Mouse (Mus musculus) cortical plate, adult 2 months (tissue): ENCODE measurements around the gene Elp4. TPM values are rescaled to one million over a fixed set of nuclear protein-coding genes. Genes with fewer than 3 reads are reported as not detected.

ENCODE experiments used
- H3K27ac ChIP-seq: fragments of 200-500 bp; 2 replicates; pipeline ENCODE4 v1.5.1; 2012; ENCODE audit warnings: low read length, control low read depth, inconsistent platforms; ENCODE audit not compliant: insufficient read depth
- H3K4me1 ChIP-seq: fragments of 200-500 bp; 2 replicates; pipeline ENCODE4 v1.6.1; 2011; ENCODE audit warnings: low read length; ENCODE audit not compliant: control insufficient read depth, insufficient read depth
- H3K4me3 ChIP-seq: fragments of 200-500 bp; 2 replicates; pipeline ENCODE4 v1.5.1; 2011; ENCODE audit warnings: mild to moderate bottlenecking, low read length, control low read depth; ENCODE audit not compliant: insufficient read depth
- CTCF ChIP-seq: fragments of 200-500 bp; IDR thresholded peaks from 2 replicates; pipeline ENCODE4 v1.5.1; 2011; ENCODE audit warnings: mild to moderate bottlenecking, control low read depth, low read length; ENCODE audit not compliant: insufficient read depth; ENCODE audit errors: extremely low read depth
- POLR2A ChIP-seq: fragments of 200-500 bp; IDR thresholded peaks from 2 replicates; pipeline ENCODE4 v1.6.1; 2011; ENCODE audit warnings: mild to moderate bottlenecking, low read length, control low read depth; ENCODE audit not compliant: insufficient read depth; ENCODE audit errors: extremely low read depth
- polyA plus RNA-seq: library from polyadenylated mRNA; depleted of rRNA; stranded (reverse); fragments of >200 nt; gene quantifications from 2 replicates; pipeline ENCODE4 v1.2.3, GENCODE M21; 2012

The Elp4 gene
- polyA plus RNA-seq, 1 experiment = 9.0 TPM

- H3K27ac ChIP-seq = no peak overlapping the region
- H3K4me1 ChIP-seq = no peaks in the 10 kb centered on the region
- TF ChIP-seq POLR2A (no peak), CTCF (no peak)
- H3K4me3 ChIP-seq = no peak overlapping the region
Measured at GRCm38 (mm10) chr2:105697741-105698140, 206.6 kb downstream of the Elp4 start.

GRCm38 (mm10) chr2:105691296-105691695 lies 213.1 kb downstream of the Elp4 start:
- Histone ChIP-seq H3K4me1 (no peaks in the 10 kb centered on the region; the same call in 1 of the 2 replicates), H3K4me3 (no peak overlapping the region), H3K27ac (no peak overlapping the region)
- no peak for TF ChIP-seq POLR2A
- TF ChIP-seq CTCF = no peak

GRCm38 (mm10) chr2:105689771-105690639 lies 214.4 kb downstream of the Elp4 start:
- no peak for TF ChIP-seq POLR2A
- no peak for TF ChIP-seq CTCF
- Histone ChIP-seq H3K4me3 (0 out of 2 replicates have a peak overlapping the region, but pooled peaks have one; percentile 23), H3K4me1 (no peaks in the 10 kb centered on the region; the same call in 1 of the 2 replicates), H3K27ac (no peak overlapping the region)

GRCm38 (mm10) chr2:105689304-105689770 lies 215.0 kb downstream of the Elp4 start:
- Histone ChIP-seq H3K4me1 (no peaks in the 10 kb centered on the region; the same call in 1 of the 2 replicates), H3K4me3 (0 out of 2 replicates have a peak overlapping the region, but pooled peaks have one; percentile 23), H3K27ac (no peak overlapping the region; the same call in 1 of the 2 replicates)
- no peak for TF ChIP-seq CTCF
- no peak for TF ChIP-seq POLR2A

DNA sequence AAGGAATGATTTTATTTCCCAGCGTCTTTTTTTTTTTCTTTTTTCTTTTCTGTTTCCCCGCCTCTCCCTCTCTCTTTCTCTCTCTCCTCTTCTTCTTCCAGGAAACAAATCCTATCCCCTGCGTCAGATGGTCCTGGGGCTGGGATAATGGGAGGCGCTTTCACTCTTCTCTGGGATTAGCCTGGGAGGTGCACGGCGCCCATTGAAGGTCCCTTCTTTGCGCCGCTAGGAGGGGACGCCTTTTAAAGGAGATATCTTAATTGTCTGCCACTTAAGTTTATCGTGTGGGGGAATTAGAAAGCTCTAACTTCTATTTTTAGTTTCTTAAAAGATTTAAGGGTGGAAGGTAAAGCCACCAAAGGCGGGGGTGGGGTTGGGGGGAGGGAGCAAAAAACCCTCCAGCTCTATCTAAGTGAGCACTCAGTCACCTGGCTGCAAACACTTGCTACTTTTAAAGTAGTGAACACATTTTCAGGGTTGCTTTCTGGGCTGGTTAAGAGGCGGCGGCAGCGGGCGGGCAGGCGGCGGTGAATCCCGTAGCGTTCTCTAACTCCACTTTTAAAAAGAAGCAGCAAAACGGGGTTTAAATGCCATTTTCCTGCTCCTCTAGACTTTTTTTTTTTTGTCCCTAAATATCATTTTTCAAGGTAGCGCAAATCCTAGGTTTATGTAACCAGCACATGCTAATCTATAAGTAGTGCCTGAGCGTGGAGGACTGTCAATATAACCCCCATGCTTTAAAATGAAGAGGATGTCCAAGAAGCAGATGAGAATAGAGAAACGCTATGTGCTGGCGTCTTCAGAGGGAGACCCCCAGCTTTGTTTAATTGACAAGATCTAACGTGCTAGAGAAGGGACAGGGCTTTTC lies 215.7 kb downstream of the Elp4 start:
- Histone ChIP-seq H3K4me3 (peak overlapping the region; percentile 23; the same call in 1 of the 2 replicates), H3K4me1 (no peaks in the 10 kb centered on the region; the same call in 1 of the 2 replicates), H3K27ac (no peak overlapping the region)
- TF ChIP-seq CTCF (no peak), POLR2A (no peak)

DNA sequence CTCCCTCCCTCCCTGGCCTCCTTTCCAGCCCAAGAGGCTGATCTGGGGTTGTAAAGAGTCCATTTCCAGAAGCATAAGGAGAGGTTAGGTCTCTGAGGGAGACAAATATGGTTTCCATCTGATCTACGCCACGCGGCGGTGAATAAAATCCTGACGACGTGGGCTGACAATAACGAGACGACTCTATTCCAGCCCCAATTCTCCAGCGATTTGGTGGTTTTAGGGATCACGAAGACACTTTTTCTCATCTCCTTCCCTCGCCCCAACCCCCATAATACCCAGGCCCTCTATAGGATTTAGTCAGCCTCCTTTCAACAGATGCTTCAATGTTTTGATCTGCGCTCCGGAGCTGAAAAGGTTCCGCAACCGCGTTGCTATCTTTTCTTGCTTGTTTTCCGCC lies 216.4 kb downstream of the Elp4 start:
- TF ChIP-seq POLR2A (no peak), CTCF (no peak)
- peak overlapping the region; percentile 23; the same call in 1 of the 2 replicates for H3K4me3 ChIP-seq
- H3K27ac ChIP-seq = no peak overlapping the region
- no peaks in the 10 kb centered on the region; the same call in 1 of the 2 replicates for H3K4me1 ChIP-seq

DNA sequence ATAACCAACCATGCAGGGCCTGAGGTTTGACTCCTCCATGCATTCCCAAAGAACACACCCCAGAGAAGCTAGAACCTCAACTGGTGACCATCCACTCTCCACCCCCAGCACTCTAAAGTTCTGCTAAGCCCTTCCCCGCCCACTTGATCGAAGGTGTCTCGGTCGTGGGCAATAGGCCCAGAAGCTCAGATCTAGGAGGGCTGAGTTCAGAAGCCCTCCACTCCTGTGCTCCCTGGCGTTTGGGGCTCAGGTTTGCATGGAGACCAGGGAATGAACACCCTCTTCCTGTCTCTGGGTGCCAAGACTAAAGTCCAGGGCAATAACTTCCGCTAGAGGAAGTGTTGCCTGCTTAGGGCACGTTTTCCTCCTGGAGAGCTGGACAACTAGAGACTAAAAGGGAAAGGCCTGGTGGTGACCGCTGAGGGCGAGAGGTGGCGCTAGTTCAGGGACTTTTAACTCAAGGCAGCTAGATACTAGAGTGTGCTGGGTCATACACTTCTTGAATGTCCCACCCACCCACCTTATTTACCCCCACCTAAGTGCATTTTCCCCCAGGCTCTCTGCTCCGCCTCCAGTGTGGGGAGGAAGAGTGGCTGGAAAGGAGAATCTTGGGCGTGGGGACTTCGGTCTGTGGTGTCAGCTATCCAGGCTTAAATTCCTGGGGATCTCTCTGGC lies 216.9 kb downstream of the Elp4 start:
- H3K4me3 ChIP-seq = no peak overlapping the region
- TF ChIP-seq POLR2A (no peak), CTCF (0 out of 2 replicates have a peak, but pooled peaks have one; percentile 8)
- H3K4me1 ChIP-seq = no peaks in the 10 kb centered on the region; the same call in 1 of the 2 replicates
- H3K27ac ChIP-seq = peak overlapping the region; percentile 33; the same call in 1 of the 2 replicates

DNA sequence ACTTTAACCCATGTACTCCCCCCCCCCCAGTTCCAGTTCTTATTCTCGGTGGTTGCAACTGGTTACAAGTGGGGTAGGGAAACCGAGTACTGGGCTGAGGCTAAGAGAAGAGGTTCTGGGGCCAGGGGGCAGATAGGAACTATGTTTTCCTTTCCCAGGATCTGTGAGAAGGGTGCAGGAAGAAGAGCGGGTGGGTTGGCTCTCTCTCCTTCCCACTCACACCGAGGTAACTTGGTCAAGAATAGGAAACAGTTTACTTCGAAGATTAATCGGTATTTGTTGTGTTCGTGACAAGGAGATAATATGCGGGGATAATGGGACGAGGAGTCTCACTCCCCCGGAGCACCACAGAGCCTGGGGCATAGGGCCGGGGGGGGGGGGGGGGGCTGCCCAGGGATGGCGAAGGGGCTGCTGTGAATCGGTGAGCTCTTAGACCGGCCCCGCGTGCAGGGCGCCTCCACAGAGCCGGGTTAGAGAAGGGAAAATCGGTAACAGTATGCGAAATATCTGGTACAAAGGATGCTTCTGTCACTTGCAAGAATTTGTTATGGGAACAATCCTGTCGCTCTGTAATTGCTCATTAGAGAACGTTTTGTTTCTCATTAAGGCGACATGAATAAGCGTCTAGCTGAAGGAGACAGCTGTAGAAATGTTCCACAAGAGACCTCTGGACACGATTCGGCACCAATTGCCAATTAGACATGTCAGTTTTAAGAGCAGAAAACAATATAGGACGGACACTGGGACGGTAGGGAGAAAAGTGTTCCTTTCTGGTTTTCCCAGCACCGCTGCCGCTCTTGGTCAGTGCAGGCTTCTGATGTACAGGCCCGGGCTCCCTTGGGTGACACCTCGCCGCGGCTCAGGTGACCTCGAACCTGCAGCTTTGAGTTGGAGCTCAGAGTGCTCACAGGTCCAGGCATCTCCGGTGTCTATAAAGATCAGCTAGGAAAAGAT lies 217.7 kb downstream of the Elp4 start:
- TF ChIP-seq POLR2A = no peak
- no peak for TF ChIP-seq CTCF
- H3K27ac ChIP-seq = peak overlapping the region; percentile 33; the same call in 1 of the 2 replicates

More for the DNA sequence above, 217.7 kb downstream of the Elp4 start:
- Histone ChIP-seq H3K4me3 (no peak overlapping the region), H3K4me1 (no peaks in the 10 kb centered on the region; the same call in 1 of the 2 replicates)
